Mouse (Mus musculus) MEL (cell line): ENCODE results near the gene Gstp3. TPM values are rescaled to one million over a fixed set of nuclear protein-coding genes. Genes with fewer than 3 reads are reported as not detected.

Experiments
- DNase-seq: peaks from one replicate; pipeline ENCODE4 v3.0.0; 2011; ENCODE audit warnings: low read depth, low spot score
- H3K27ac ChIP-seq: 2 replicates; pipeline ENCODE4 v1.5.1; 2012; ENCODE audit warnings: low read depth, mild to moderate bottlenecking, control low read depth, low read length, moderate library complexity; ENCODE audit not compliant: control insufficient read depth
- H3K27me3 ChIP-seq, 2 experiments: fragments of 150-350 bp in 1 of 2; sonication (generic) in 1 of 2; 2 replicates each; pipeline ENCODE4 v1.6.1; 2012; ENCODE audit warnings: low read length in 2 of 2, mild to moderate bottlenecking in 2 of 2, improper control_type of control experiment in 1 of 2, moderate library complexity in 1 of 2; ENCODE audit not compliant: insufficient read depth in 2 of 2, control insufficient read depth in 1 of 2
- H3K36me3 ChIP-seq, 2 experiments: 2 replicates each; pipeline ENCODE4 v1.6.1; 2012 to 2014; ENCODE audit warnings: low read length in 2 of 2, improper control_type of control experiment in 1 of 2, inconsistent platforms in 1 of 2, mild to moderate bottlenecking in 1 of 2; ENCODE audit not compliant: insufficient read depth in 2 of 2, control insufficient read depth in 1 of 2
- H3K4me1 ChIP-seq, 2 experiments: fragments of 150-350 bp in 1 of 2; sonication (generic) in 1 of 2; 2 replicates each; pipeline ENCODE4 v1.6.1; 2012; ENCODE audit warnings: low read length in 2 of 2, improper control_type of control experiment in 1 of 2, mild to moderate bottlenecking in 1 of 2; ENCODE audit not compliant: insufficient read depth in 2 of 2, control insufficient read depth in 1 of 2
- H3K4me3 ChIP-seq, 2 experiments: fragments of 150-350 bp in 1 of 2; sonication (generic) in 1 of 2; 2 replicates each; pipeline ENCODE4 v1.5.1; 2012; ENCODE audit warnings: low read depth in 2 of 2, low read length in 2 of 2, mild to moderate bottlenecking in 2 of 2, moderate library complexity in 2 of 2, control low read depth in 1 of 2, improper control_type of control experiment in 1 of 2; ENCODE audit not compliant: control insufficient read depth in 1 of 2, insufficient read depth in 1 of 2
- H3K79me2 ChIP-seq: 2 replicates; pipeline ENCODE4 v1.6.1; 2012; ENCODE audit warnings: mild to moderate bottlenecking, low read length, moderate library complexity; ENCODE audit not compliant: control insufficient read depth, poor library complexity, insufficient read depth
- H3K9ac ChIP-seq: 2 replicates; pipeline ENCODE4 v1.6.1; 2012; ENCODE audit warnings: low read depth, mild to moderate bottlenecking, control low read depth, low read length, moderate library complexity; ENCODE audit not compliant: control insufficient read depth, poor library complexity, severe bottlenecking
- H3K9me3 ChIP-seq: fragments of 150-350 bp; sonication (generic); replicated peaks from 2 replicates; pipeline ENCODE4 v1.6.1; 2012; ENCODE audit warnings: mild to moderate bottlenecking, low read length, improper control_type of control experiment, moderate library complexity; ENCODE audit not compliant: insufficient read depth
- BHLHE40 ChIP-seq: IDR thresholded peaks from 2 replicates; pipeline ENCODE4 v1.6.1; 2012; ENCODE audit warnings: low read depth, mild to moderate bottlenecking, inconsistent platforms, low read length, improper control_type of control experiment, borderline replicate concordance
- CHD1 ChIP-seq: IDR thresholded peaks from 2 replicates; pipeline ENCODE4 v1.6.1; 2012; ENCODE audit warnings: low read depth, mild to moderate bottlenecking, inconsistent platforms, low read length, improper control_type of control experiment
- CHD2 ChIP-seq: IDR thresholded peaks from 2 replicates; pipeline ENCODE4 v1.6.1; 2011; ENCODE audit warnings: low read length, improper control_type of control experiment
- CTCF ChIP-seq, 3 experiments: IDR thresholded peaks in 2 of 3; conservative IDR thresholded peaks in 1 of 3; 2 replicates each; pipeline ENCODE4 v1.5.1; 2011 to 2012; ENCODE audit warnings: low read length in 3 of 3, low read depth in 2 of 3, mild to moderate bottlenecking in 2 of 3, improper control_type of control experiment in 1 of 3, inconsistent platforms in 1 of 3, mixed read lengths in 1 of 3, moderate library complexity in 1 of 3; ENCODE audit not compliant: control insufficient read depth in 1 of 3, insufficient read depth in 1 of 3, poor library complexity in 1 of 3, severe bottlenecking in 1 of 3
- E2F4 ChIP-seq: IDR thresholded peaks from 2 replicates; pipeline ENCODE4 v1.6.1; 2011; ENCODE audit warnings: low read depth, low read length, improper control_type of control experiment, borderline replicate concordance
- ELF1 ChIP-seq: IDR thresholded peaks from 2 replicates; pipeline ENCODE4 v1.6.1; 2014; ENCODE audit warnings: low read depth, mild to moderate bottlenecking, inconsistent platforms, low read length, improper control_type of control experiment, moderate library complexity
- EP300 ChIP-seq, 2 experiments: IDR thresholded peaks; 2 replicates each; pipeline ENCODE4 v1.6.1; 2011; ENCODE audit warnings: improper control_type of control experiment in 2 of 2, low read length in 2 of 2, low read depth in 1 of 2, mild to moderate bottlenecking in 1 of 2
- ETS1 ChIP-seq: IDR thresholded peaks from 2 replicates; pipeline ENCODE4 v1.6.1; 2012; ENCODE audit warnings: low read depth, mild to moderate bottlenecking, inconsistent platforms, low read length, improper control_type of control experiment, moderate library complexity
- GABPA ChIP-seq: IDR thresholded peaks from 2 replicates; pipeline ENCODE4 v1.6.1; 2012; ENCODE audit warnings: low read depth, mild to moderate bottlenecking, inconsistent platforms, low read length, improper control_type of control experiment, moderate library complexity
- GATA1 ChIP-seq: IDR thresholded peaks from 2 replicates; pipeline ENCODE4 v1.6.1; 2011; ENCODE audit warnings: low read depth, low read length, improper control_type of control experiment
- HCFC1 ChIP-seq: IDR thresholded peaks from 2 replicates; pipeline ENCODE4 v1.6.1; 2012; ENCODE audit warnings: low read depth, mild to moderate bottlenecking, inconsistent platforms, low read length, improper control_type of control experiment, moderate library complexity
- JUND ChIP-seq: IDR thresholded peaks from 2 replicates; pipeline ENCODE4 v1.6.1; 2011; ENCODE audit warnings: low read depth, mild to moderate bottlenecking, improper control_type of control experiment, low read length
- KAT2A ChIP-seq: conservative IDR thresholded peaks from 2 replicates; pipeline ENCODE4 v1.6.1; 2012; ENCODE audit warnings: low read depth, low read length, improper control_type of control experiment, inconsistent platforms
- MAFK ChIP-seq: IDR thresholded peaks from 2 replicates; pipeline ENCODE4 v1.6.1; 2011; ENCODE audit warnings: low read depth, mild to moderate bottlenecking, low read length, improper control_type of control experiment, borderline replicate concordance
- MAZ ChIP-seq: IDR thresholded peaks from 2 replicates; pipeline ENCODE4 v1.6.1; 2012; ENCODE audit warnings: low read depth, mild to moderate bottlenecking, inconsistent platforms, low read length, improper control_type of control experiment
- MEF2A ChIP-seq: IDR thresholded peaks from 2 replicates; pipeline ENCODE4 v1.6.1; 2014; ENCODE audit warnings: low read depth, mild to moderate bottlenecking, inconsistent platforms, low read length, improper control_type of control experiment; ENCODE audit not compliant: poor library complexity, insufficient replicate concordance, severe bottlenecking; ENCODE audit errors: extremely low read depth
- MXI1 ChIP-seq: IDR thresholded peaks from 2 replicates; pipeline ENCODE4 v1.6.1; 2011; ENCODE audit warnings: mild to moderate bottlenecking, low read depth, low read length, improper control_type of control experiment
- NELFE ChIP-seq: IDR thresholded peaks from 2 replicates; pipeline ENCODE4 v1.6.1; 2011; ENCODE audit warnings: low read depth, low read length, improper control_type of control experiment
- NRF1 ChIP-seq: IDR thresholded peaks from 2 replicates; pipeline ENCODE4 v1.6.1; 2014; ENCODE audit warnings: low read depth, mild to moderate bottlenecking, inconsistent platforms, low read length, improper control_type of control experiment, moderate library complexity; ENCODE audit not compliant: poor library complexity, insufficient read depth, severe bottlenecking
- POLR2A ChIP-seq, 2 experiments: IDR thresholded peaks; 2 replicates each; pipeline ENCODE4 v1.6.1; 2011 to 2012; ENCODE audit warnings: low read length in 2 of 2, mild to moderate bottlenecking in 2 of 2, control low read depth in 1 of 2, improper control_type of control experiment in 1 of 2, low read depth in 1 of 2, moderate library complexity in 1 of 2; ENCODE audit not compliant: control insufficient read depth in 1 of 2, insufficient read depth in 1 of 2, poor library complexity in 1 of 2
- POLR2AphosphoS2 ChIP-seq: IDR thresholded peaks from 2 replicates; pipeline ENCODE4 v1.6.1; 2011; ENCODE audit warnings: low read length, improper control_type of control experiment
- POLR2AphosphoS5 ChIP-seq: IDR thresholded peaks from 2 replicates; pipeline ENCODE4 v1.6.1; 2012; ENCODE audit warnings: low read depth, borderline replicate concordance, mild to moderate bottlenecking, inconsistent platforms, low read length, moderate library complexity, mixed read lengths
- RAD21 ChIP-seq: IDR thresholded peaks from 2 replicates; pipeline ENCODE4 v1.6.1; 2011; ENCODE audit warnings: mild to moderate bottlenecking, low read depth, low read length, improper control_type of control experiment
- RCOR1 ChIP-seq: IDR thresholded peaks from 2 replicates; pipeline ENCODE4 v1.6.1; 2012; ENCODE audit warnings: low read depth, mild to moderate bottlenecking, inconsistent platforms, low read length, improper control_type of control experiment
- SMC3 ChIP-seq: IDR thresholded peaks from 2 replicates; pipeline ENCODE4 v1.6.1; 2011; ENCODE audit warnings: low read depth, low read length, improper control_type of control experiment
- TAL1 ChIP-seq: IDR thresholded peaks from 2 replicates; pipeline ENCODE4 v1.6.1; 2012; ENCODE audit warnings: mild to moderate bottlenecking, inconsistent platforms, low read length, moderate library complexity, mixed read lengths
- TCF12 ChIP-seq: IDR thresholded peaks from 2 replicates; pipeline ENCODE4 v1.6.1; 2014; ENCODE audit warnings: low read depth, mild to moderate bottlenecking, inconsistent platforms, low read length, improper control_type of control experiment, moderate library complexity
- UBTF ChIP-seq: IDR thresholded peaks from 2 replicates; pipeline ENCODE4 v1.6.1; 2012; ENCODE audit warnings: low read depth, mild to moderate bottlenecking, inconsistent platforms, low read length, improper control_type of control experiment, moderate library complexity, borderline replicate concordance; ENCODE audit not compliant: insufficient read depth
- USF1 ChIP-seq: IDR thresholded peaks from 2 replicates; pipeline ENCODE4 v1.6.1; 2014; ENCODE audit warnings: low read depth, mild to moderate bottlenecking, inconsistent platforms, low read length, improper control_type of control experiment, moderate library complexity
- USF2 ChIP-seq, 2 experiments: IDR thresholded peaks; 2 replicates each; pipeline ENCODE4 v1.6.1; 2011 to 2012; ENCODE audit warnings: improper control_type of control experiment in 2 of 2, low read length in 2 of 2, borderline replicate concordance in 1 of 2, inconsistent platforms in 1 of 2, low read depth in 1 of 2, mild to moderate bottlenecking in 1 of 2; ENCODE audit not compliant: insufficient read depth in 1 of 2
- ZC3H11A ChIP-seq: IDR thresholded peaks from 2 replicates; pipeline ENCODE4 v1.6.1; 2012; ENCODE audit warnings: low read depth, mild to moderate bottlenecking, inconsistent platforms, low read length, improper control_type of control experiment
- ZKSCAN1 ChIP-seq: IDR thresholded peaks from 2 replicates; pipeline ENCODE4 v1.6.1; 2012; ENCODE audit warnings: low read depth, mild to moderate bottlenecking, inconsistent platforms, low read length, improper control_type of control experiment, moderate library complexity
- ZMIZ1 ChIP-seq: IDR thresholded peaks from 2 replicates; pipeline ENCODE4 v1.6.1; 2012; ENCODE audit warnings: low read depth, mild to moderate bottlenecking, inconsistent platforms, low read length, improper control_type of control experiment, moderate library complexity
- ZNF384 ChIP-seq: IDR thresholded peaks from 2 replicates; pipeline ENCODE4 v1.6.1; 2012; ENCODE audit warnings: low read depth, mild to moderate bottlenecking, inconsistent platforms, low read length, improper control_type of control experiment
- polyA plus RNA-seq, 2 experiments: library from polyadenylated mRNA; stranded (reverse) in 1 of 2; unstranded in 1 of 2; fragments of >175 nt in 1 of 2; fragments of >200 nt in 1 of 2; gene quantifications; 2 replicates each; pipeline versions ENCODE4 v1.2.1 to v1.2.4; 2012; ENCODE audit warnings: low replicate concordance in 2 of 2, low read depth in 1 of 2; ENCODE audit not compliant: insufficient read length in 2 of 2, insufficient read depth in 1 of 2, missing spikeins in 1 of 2
- total RNA-seq: library from RNA; depleted of rRNA; stranded (reverse); fragments of 300-350 nt; gene quantifications from 2 replicates; pipeline ENCODE4 v1.2.3, GENCODE M21; 2012

Gene Gstp3
- total and polyA plus RNA-seq, 3 experiments, result 0.84 TPM; not detected in 2

DNA sequence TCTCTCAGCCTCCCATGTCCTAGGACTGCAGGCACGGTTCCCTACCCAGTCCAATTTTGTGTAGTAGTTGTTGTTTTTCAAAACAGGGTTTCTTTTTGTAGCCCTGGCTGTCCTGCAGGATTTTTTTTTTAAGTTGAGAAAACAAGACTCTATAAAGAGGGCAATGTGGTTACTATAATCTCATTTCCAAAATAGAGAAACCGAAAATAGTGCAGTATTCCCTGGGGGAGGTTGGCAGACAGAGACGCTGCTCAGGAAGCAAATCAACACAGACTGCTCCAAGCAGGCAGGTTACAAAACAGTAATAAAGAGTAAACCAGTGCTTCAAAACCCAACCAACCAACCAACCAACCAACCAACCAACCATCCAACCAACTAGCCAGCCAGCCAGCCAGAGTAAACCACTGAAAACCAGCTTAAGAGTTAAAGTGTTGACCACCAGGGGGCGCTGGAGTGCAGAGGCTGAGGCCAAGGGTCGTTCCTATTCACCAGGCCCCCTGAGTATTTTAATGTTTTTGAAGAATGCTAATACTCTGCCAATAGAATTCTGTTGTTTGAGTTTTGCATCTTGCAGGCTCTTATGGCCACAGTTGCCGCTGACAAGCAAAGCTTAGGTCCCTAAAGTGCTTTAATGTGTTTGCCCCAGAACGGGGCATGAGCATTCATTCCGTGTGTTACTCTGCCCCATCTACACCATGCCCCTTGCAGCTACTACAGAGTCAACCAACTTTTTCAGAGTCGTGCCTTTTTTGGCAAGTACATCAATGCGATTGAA is 7.4 kb downstream of the Gstp3 start:
- Histone ChIP-seq H3K9ac (no peak overlapping the region), H3K79me2 (no peaks in the 10 kb centered on the region), H3K4me1 (peaks cover 0 to 3% of the 10 kb centered on the region in 2 experiments; a peak in 1 of 4 replicates), H3K27me3 (peaks cover 0 to 3% of the 10 kb centered on the region in 2 experiments; a peak in 1 of 4 replicates), H3K4me3 (no peak overlapping the region), H3K9me3 (no peaks in the 10 kb centered on the region), H3K27ac (no peak overlapping the region), H3K36me3 (peaks cover 0 to under 1% of the 10 kb centered on the region in 2 experiments; a peak in 1 of 4 replicates)
- peak; percentile 66 for DNase-seq
- no peak for TF ChIP-seq MAZ
- no peak for TF ChIP-seq MXI1
- no peak for TF ChIP-seq TCF12
- no peak for TF ChIP-seq KAT2A
- no peak for TF ChIP-seq USF2 (IDR thresholded peaks at IDR 0.05; ENCODE audit: borderline replicate concordance in 1 of 2, insufficient read depth in 1 of 2, low read depth in 1 of 2, low read length in 2 of 2)
- TF ChIP-seq RCOR1, result no peak
- peak; percentile 78 to 90 (median 82) for TF ChIP-seq CTCF (IDR thresholded peaks at IDR 0.05 in 2 of 3, conservative IDR thresholded peaks at IDR 0.05 in 1 of 3; ENCODE audit: control insufficient read depth in 1 of 3, insufficient read depth in 1 of 3, low read depth in 2 of 3, low read length in 3 of 3, poor library complexity in 1 of 3, severe bottlenecking in 1 of 3)
- TF ChIP-seq TAL1, result no peak
- peak; percentile 88 for TF ChIP-seq SMC3
- no peak for TF ChIP-seq CHD2
- TF ChIP-seq NRF1, result no peak
- no peak for TF ChIP-seq MEF2A
- TF ChIP-seq EP300 (IDR thresholded peaks at IDR 0.05; ENCODE audit: low read depth in 1 of 2, low read length in 2 of 2), result no peak
- no peak for TF ChIP-seq CHD1
- no peak for TF ChIP-seq USF1
- TF ChIP-seq ZKSCAN1, result no peak
- no peak for TF ChIP-seq GABPA
- TF ChIP-seq BHLHE40, result no peak
- peak; percentile 61 for TF ChIP-seq RAD21
- no peak for TF ChIP-seq UBTF
- TF ChIP-seq ELF1, result no peak
- TF ChIP-seq ZC3H11A, result peak; percentile 64
- no peak for TF ChIP-seq HCFC1
- no peak for TF ChIP-seq POLR2AphosphoS2
- no peak for TF ChIP-seq ZNF384
- TF ChIP-seq ETS1, result no peak
- TF ChIP-seq JUND, result no peak
- no peak for TF ChIP-seq NELFE
- no peak for TF ChIP-seq E2F4
- TF ChIP-seq MAFK, result no peak
- TF ChIP-seq POLR2AphosphoS5, result no peak
- TF ChIP-seq POLR2A (IDR thresholded peaks at IDR 0.05; ENCODE audit: control insufficient read depth in 1 of 2, insufficient read depth in 1 of 2, low read depth in 1 of 2, low read length in 2 of 2, poor library complexity in 1 of 2), result no peak
- TF ChIP-seq GATA1, result no peak
- TF ChIP-seq ZMIZ1, result no peak
